Mouse (Mus musculus): ENCODE data around the gene Nudt14.
A peak's percentile ranks its signal among the peaks of the same experiment; 100 is the strongest.

Nudt14 gene

GRCm38 (mm10) chr12:112941776-112942713 lies at the start of gene Nudt14:
TSS of gene Nudt14 (minus strand) at chr12:112942124.
- peak; percentile 76 for DNase-seq (ENCODE audit: low read depth, low spot score)

GRCm38 (mm10) chr12:112991444-112991843 lies 49.5 kb upstream of the Nudt14 start:
- DNase-seq (ENCODE audit: low read depth, low spot score) = no peak

GRCm38 (mm10) chr12:112990706-112991405 lies 48.9 kb upstream of the Nudt14 start:
- DNase-seq (ENCODE audit: low read depth, low spot score) = no peak

GRCm38 (mm10) chr12:112987877-112988276 lies 46.0 kb upstream of the Nudt14 start:
- peak; percentile 33 for DNase-seq (ENCODE audit: low read depth, low spot score)

- peak; percentile 55 for DNase-seq (ENCODE audit: low read depth, low spot score)
Observed at GRCm38 (mm10) chr12:112985346-112985745, 43.4 kb upstream of the Nudt14 start.

GRCm38 (mm10) chr12:112982031-112982430 lies 40.1 kb upstream of the Nudt14 start:
- no peak for DNase-seq (ENCODE audit: low read depth, low spot score)

- DNase-seq (ENCODE audit: low read depth, low spot score) = peak; percentile 14
Observed at GRCm38 (mm10) chr12:112977156-112977555, 35.2 kb upstream of the Nudt14 start.

- peak; percentile 82 for DNase-seq (ENCODE audit: low read depth, low spot score)
Observed at GRCm38 (mm10) chr12:112976371-112977073, 34.6 kb upstream of the Nudt14 start, which contains the start of gene Btbd6. TSS of gene Btbd6 (plus strand) at chr12:112976482.

- no peak for DNase-seq (ENCODE audit: low read depth, low spot score)
Observed at GRCm38 (mm10) chr12:112974736-112975135, 32.8 kb upstream of the Nudt14 start.

GRCm38 (mm10) chr12:112969616-112970015 lies 27.7 kb upstream of the Nudt14 start:
- no peak for DNase-seq (ENCODE audit: low read depth, low spot score)

GRCm38 (mm10) chr12:112968943-112969342 lies 27.0 kb upstream of the Nudt14 start:
- no peak for DNase-seq (ENCODE audit: low read depth, low spot score)

GRCm38 (mm10) chr12:112965783-112966182 lies 23.9 kb upstream of the Nudt14 start:
- DNase-seq (ENCODE audit: low read depth, low spot score) = no peak

- DNase-seq (ENCODE audit: low read depth, low spot score) = no peak
Observed at GRCm38 (mm10) chr12:112961872-112962271, 19.9 kb upstream of the Nudt14 start.

GRCm38 (mm10) chr12:112961428-112961827 lies 19.5 kb upstream of the Nudt14 start:
- DNase-seq (ENCODE audit: low read depth, low spot score) = no peak

- no peak for DNase-seq (ENCODE audit: low read depth, low spot score)
Observed at GRCm38 (mm10) chr12:112959421-112959820, 17.5 kb upstream of the Nudt14 start.

GRCm38 (mm10) chr12:112958303-112958702 lies 16.4 kb upstream of the Nudt14 start:
- peak; percentile 58 for DNase-seq (ENCODE audit: low read depth, low spot score)

GRCm38 (mm10) chr12:112955800-112956199 lies 13.9 kb upstream of the Nudt14 start:
- peak; percentile 65 for DNase-seq (ENCODE audit: low read depth, low spot score)

GRCm38 (mm10) chr12:112952926-112953565 lies 11.1 kb upstream of the Nudt14 start:
- no peak for DNase-seq (ENCODE audit: low read depth, low spot score)

GRCm38 (mm10) chr12:112952433-112952832 lies 10.5 kb upstream of the Nudt14 start:
- DNase-seq (ENCODE audit: low read depth, low spot score) = no peak

- DNase-seq (ENCODE audit: low read depth, low spot score) = no peak
Observed at GRCm38 (mm10) chr12:112951150-112951842, 9.4 kb upstream of the Nudt14 start.

- no peak for DNase-seq (ENCODE audit: low read depth, low spot score)
Observed at GRCm38 (mm10) chr12:112950761-112951129, 8.8 kb upstream of the Nudt14 start.
